Mouse (Mus musculus) thymus, adult 2 months (tissue): Measurements from ENCODE around the gene Gm2888.
"Not testable (repeated sequence)": the region's sequence is repeated elsewhere in the genome, so short reads cannot be mapped to it uniquely, and the experiment has no call there.

Source experiments
- CTCF ChIP-seq: fragments of 200-500 bp; IDR thresholded peaks from 2 replicates; pipeline ENCODE4 v1.5.1; 2012; ENCODE audit warnings: mild to moderate bottlenecking, control low read depth, low read length, moderate library complexity, borderline replicate concordance; ENCODE audit not compliant: control insufficient read depth, poor library complexity, insufficient read depth; ENCODE audit errors: extremely low read depth
- POLR2A ChIP-seq: fragments of 200-500 bp; IDR thresholded peaks from 2 replicates; pipeline ENCODE4 v1.6.1; 2012; ENCODE audit warnings: mild to moderate bottlenecking, low read length, control low read depth, moderate library complexity; ENCODE audit not compliant: control insufficient read depth, poor library complexity, insufficient read depth; ENCODE audit errors: extremely low read depth

DNA sequence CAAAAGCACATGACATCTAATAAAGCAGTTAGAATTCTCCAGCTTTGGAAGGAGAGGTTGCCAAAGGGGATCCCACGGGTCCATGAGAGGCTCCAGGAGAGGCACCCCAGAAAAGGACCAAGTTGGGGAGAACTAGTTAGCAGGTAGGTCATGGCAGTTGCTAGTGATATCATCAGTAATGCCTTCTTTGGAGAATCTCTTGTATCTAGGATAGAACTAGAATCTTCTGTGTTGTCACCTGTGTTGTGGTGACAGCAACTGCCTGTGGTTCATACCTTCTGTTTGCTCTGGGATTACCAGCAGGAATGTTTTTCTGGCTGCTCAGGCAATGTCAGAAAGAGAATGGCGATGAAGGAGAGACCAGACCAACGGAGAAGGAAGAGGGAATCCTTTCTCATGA lies at the start of gene Gm2888:
- TF ChIP-seq POLR2A, CTCF: not testable (repeated sequence)
